Mouse (Mus musculus) heart, postnatal 0 days (tissue): ENCODE results near the gene E330021D16Rik.

ENCODE experiments used
- CTCF ChIP-seq: IDR thresholded peaks from 2 replicates; pipeline ENCODE4 v1.5.1; 2016; ENCODE audit warnings: antibody characterized with exemption, control low read depth, low read depth
- EP300 ChIP-seq: IDR thresholded peaks from 2 replicates; pipeline ENCODE4 v1.6.1; 2016; ENCODE audit warnings: antibody characterized with exemption, low read depth

GRCm38 (mm10) chr6:136383218-136383617, 32.2 kb downstream of the E330021D16Rik start:
- TF ChIP-seq CTCF (no peak), EP300 (no peak)
